Mouse (Mus musculus) lung, adult 18-20 months (tissue): ENCODE results near the gene Gm28048.

ENCODE experiments used
- DNase-seq, 2 experiments: peaks; one replicate each; pipeline ENCODE4 v3.0.0; 2022; ENCODE audit warnings: mixed read lengths in 2 of 2

Gene Gm28048

GRCm38 (mm10) chr11:22885350-22885749 is 96.5 kb downstream of the Gm28048 start:
- DNase-seq = no peak

DNA sequence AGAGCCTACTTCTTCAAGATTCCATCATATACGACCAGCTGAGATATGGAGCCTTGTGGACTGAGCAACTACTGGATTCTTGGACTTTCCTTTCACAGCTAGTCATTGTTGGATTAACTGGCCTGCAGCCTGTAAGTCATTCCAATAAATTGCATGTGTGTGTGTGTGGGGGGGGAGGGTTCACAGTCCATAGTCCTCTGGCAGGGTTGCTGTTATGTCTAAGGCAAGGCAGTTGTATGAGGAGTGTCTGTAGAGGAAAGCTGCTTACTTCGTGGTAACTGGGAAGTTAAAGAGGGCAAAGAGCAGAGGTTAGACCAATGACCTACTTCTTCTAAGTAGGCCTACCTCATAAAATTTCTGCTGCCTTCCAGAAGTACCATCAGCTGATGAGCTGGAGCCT is 98.2 kb downstream of the Gm28048 start:
- DNase-seq = no peak

- no peak for DNase-seq
Measured at GRCm38 (mm10) chr11:22882926-22883325, 99.0 kb downstream of the Gm28048 start.

DNA sequence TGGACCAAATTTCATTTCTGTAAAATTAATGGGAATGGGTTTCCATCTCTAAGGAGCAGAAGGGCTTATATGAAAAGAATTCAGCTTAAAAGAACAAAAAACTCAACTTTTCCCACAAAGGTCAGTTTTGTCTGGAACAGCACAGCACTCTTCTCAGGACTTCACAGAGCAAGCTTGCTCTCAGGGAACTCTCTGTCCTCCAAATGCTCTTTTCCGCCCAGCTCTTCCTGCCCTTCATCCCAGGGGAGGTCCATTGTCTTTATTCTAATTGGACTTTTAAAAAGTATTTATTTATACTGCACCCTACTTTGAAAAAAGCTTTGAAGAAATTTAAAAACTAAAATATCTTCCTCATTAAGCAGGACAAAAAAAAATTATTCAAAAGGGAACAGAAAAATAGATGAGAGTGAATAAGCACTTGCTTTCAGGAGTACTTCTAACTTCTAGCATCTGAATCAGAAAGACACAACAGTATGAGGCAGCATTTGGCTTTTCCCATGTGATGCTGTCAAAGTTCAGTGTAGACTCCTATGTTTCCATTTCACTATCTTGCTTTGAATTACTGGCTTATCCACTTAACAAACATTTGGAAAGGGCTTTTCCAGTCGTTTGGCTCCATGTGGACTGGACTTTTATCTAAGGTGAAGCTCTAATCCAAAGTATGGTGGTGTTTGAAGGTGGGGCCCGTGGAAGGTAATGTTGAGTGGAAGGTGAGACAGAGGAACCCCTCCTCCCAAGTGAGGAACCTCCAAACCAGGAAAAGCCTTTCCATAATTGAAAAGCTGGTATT is 101.3 kb downstream of the Gm28048 start:
- DNase-seq = no peak

DNA sequence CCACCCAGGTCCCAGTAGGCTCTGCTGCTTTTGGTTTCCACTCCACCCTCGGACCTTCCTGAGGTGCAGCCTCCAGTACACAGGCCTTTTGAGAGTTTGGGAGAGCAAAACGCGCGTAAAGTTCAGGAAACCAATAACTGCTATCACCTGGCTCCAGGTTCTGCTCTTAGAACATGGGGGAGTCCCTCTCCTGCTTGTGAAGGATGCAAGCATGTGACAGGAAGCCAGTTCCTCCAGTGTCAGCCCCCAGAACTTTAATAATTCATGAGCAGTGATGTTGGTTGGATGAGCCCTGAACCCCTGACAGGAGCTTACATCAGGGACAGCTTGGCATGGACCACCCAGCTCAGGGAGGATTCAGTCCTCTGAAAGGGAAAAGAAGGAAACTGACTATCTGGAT is 102.2 kb downstream of the Gm28048 start:
- DNase-seq = no peak

DNA sequence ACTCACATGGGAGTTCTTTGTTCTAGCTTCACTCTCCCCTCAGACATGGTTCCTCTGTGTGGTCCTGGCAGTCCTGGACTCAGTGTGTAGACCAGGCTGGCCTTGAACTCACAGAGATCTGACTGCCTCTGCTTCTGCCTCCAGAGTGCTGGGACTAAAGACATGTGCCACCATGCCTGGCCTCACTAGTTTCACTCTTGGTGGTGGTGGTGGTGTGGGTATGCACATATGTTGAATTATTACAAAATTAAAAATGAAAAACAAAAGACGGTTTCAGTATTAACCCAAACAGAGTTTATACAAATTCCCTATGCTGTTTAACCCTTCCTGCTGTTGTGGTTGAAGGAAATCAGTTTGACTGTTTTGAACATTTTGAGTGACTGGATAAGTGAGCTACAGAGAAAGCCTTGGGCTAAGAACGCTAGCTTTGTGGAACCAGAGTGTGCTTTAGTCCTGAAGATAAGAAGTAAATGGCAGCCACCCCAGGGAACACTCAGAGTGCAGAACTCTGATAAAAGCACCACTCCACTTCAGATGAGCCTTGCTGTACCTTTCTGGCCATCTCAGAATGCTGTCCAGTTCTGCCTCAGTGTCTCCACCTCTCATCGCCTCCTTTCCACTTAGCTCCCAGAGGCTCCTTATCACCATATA is 105.1 kb downstream of the Gm28048 start:
- no peak for DNase-seq

- DNase-seq = no peak
Measured at GRCm38 (mm10) chr11:22875279-22875678, 106.6 kb downstream of the Gm28048 start.

- no peak for DNase-seq
Measured at GRCm38 (mm10) chr11:22874747-22875146, 107.1 kb downstream of the Gm28048 start.

- DNase-seq = peak in 1 of 2 experiments; percentile 11
Measured at GRCm38 (mm10) chr11:22873383-22873782, 108.5 kb downstream of the Gm28048 start.

GRCm38 (mm10) chr11:22872307-22872680 is 109.6 kb downstream of the Gm28048 start:
- DNase-seq = no peak

DNA sequence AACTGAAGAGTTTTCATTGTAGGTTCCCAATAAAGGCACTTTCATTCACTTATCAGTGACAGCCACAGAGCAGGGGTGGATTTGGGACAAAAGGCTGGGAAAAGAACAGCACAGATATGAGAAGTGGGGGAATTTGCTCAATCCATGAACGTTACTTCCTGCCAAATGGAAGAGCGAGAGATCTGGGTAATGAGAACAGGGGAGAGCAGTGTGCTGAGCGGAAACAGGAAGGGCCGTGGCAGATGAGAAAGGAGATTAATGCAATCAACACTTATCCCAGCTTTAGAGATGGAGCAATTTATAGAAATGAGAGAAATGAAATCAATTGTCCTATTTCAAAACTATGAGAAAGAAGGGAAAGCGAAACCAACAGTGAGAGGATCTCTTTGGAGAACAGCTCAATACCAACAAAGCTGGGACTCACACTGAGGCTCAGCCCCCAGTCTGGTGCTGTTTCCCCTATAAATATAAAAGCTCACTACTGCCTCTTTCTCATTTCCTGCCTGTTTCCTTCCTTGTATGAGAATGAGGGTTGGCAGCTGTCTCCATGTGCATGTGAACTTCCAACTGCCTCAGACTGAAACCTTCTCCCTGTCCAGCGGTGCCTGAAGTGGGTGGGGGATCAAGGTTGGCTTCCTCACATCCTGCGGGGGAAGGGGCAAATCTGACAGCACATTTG is 110.1 kb downstream of the Gm28048 start:
- peak in 1 of 2 experiments; percentile 18 for DNase-seq

DNA sequence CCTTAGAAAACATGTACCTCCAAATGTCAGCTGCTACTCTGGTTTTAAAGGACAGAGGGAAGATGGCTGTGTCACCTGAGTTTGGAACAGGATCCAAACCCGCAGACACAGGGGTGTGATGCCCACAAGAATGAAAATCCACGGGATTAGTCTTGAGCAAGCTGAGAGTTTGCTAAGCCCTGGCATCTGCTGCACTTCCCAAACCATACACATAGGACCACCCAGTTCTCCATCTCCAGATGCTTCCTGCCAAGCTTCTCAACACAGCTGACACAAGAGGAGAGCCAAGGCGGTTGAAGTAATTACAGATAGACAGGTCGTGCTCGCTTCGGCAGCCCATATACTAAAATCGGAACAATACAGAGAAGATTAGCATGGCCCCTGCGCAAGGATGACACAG is 113.3 kb downstream of the Gm28048 start:
- no peak for DNase-seq

DNA sequence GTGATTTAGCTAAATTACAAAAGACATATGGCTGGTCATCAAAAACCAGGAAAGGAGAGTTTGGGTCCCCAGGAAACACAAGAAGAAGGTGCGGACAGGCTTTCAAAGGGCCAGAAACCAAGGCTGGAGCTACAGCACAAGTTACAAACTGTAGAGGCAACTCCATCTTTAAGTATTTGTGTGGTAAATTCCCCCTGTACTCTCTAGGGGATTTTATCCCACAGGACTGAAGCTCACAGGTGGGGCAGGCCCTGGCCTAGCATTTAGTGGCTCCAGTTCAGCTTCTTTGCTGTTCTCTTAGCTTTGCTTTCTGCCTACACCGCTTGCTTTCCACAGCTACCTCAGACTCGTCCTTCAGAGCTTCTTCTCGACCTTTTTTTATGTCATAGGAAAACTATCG is 114.2 kb downstream of the Gm28048 start:
- no peak for DNase-seq

DNA sequence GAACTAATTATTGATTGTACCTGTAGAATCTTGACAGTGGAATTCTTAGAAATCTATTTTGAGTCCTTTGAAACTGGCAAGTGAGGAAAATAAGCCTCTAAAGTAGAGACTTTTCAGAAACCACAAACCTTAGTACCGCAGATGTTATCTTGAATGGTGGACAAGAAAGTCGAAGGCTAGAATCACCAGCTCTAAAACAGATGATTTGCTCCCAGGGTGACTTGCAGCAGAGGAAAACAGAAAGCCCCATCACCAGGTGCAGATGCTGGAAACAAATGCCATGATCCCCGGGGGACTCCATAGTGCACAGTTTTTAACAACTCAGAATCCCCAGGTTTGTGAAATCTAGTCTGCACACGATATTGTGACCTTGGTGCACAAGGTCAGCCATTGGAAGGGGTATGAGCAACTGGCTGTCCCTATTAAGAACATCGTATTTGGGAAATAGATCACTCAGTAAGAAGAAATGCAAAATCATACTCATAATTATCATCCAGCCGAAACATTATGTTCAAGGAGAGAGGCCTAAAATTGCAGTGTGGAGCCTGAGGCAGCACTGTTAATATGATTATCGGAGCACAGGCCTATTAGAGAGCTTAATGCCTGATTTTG is 116.1 kb downstream of the Gm28048 start:
- no peak for DNase-seq

DNA sequence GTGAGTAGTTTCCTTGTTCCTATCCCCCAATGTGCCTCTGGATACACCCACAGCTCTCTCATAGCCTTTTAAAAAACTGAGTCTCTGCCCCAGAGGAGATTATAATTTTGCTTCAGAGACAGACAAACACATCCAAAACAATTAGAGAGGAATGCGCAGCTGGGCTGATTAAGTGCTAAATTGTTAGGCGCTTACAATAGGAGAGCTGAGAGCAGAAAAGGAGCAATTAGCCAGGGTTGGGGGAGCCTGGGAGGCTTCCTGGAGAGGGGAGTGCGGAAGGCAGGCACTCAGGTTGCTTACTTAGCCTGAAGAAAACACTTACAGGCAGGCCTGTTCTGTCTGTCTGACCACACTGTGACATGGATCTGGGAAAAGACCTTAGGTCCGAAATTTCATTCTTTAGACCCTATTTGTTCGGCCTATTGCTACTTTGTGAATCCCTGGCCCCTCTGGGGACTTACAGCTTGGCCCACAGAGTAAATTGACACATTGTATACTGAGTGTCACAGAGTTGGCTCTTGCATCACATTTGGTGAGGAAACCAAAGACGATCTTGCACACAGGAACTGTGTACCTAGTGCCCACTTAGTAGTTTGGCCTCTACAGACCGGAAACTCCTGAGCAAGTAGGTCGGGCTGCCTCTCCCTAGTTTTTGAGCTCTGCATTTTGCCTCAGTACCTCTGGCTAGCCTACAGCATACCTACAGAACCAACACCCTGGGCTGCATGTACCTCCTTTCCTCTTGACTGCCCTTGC is 117.4 kb downstream of the Gm28048 start:
- DNase-seq = peak in 1 of 2 experiments; percentile 67

GRCm38 (mm10) chr11:22863581-22863980 is 118.3 kb downstream of the Gm28048 start:
- DNase-seq = no peak

GRCm38 (mm10) chr11:22861315-22861714 is 120.6 kb downstream of the Gm28048 start:
- no peak for DNase-seq

- DNase-seq = peak; percentile 72 to 81
Measured at GRCm38 (mm10) chr11:22860335-22861227, 121.3 kb downstream of the Gm28048 start, which contains the start of gene B3gnt2. B3gnt2 (minus strand) TSS chr11:22860961.

GRCm38 (mm10) chr11:22859633-22860334 is 122.1 kb downstream of the Gm28048 start:
- peak; percentile 90 to 91 for DNase-seq

DNA sequence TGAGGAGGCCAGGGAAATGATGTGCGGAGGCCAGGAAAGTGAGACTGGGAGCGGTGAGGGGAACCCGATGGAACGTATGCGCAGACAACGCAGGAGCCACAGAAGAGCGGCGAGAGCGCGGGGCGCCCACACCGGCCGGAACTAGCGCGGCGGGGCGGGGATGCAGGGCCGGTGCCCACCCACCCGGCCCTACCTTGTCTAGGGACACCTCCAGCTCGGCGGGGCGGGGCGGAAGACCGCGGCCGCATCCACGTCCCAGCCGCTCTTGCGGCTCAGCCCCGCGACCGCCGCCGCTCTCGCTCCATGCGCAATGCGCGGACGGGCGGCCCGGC is 122.6 kb downstream of the Gm28048 start:
- no peak for DNase-seq
